Mouse (Mus musculus) B cell, adult (primary cell): ENCODE results near the gene Olfr323. TPM values are rescaled to one million over a fixed set of nuclear protein-coding genes. Genes with fewer than 3 reads are reported as not detected.

Source experiments
- total RNA-seq: library from RNA; stranded (reverse); gene quantifications from 4 replicates; pipeline ENCODE4 v1.2.4, GENCODE M21; 2023; ENCODE audit not compliant: inconsistent age

The Olfr323 gene
- not detected in 4 replicates for total RNA-seq

DNA sequence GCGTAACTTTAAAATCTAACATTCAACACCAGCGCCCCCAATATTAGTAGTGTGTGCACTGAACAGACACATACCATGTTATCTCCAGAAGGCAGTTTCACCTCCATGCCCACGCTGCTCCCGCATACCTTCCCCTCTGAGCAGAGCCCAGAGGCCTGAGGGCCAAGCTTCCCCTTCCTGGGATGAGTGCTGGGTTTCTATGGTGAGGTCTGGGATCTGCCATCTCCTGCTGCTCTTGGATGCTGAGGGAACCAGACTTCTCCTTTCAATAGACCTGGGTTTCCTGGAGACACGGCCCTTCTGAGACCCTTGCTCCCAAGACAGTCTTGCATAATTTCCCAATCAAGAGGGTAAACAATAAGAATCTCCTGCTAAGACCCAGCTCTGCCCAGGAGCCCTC lies at the start of gene Olfr323:
Olfr323 (minus strand) TSS at position 101 of the 400 bp plus-strand sequence.

GRCm38 (mm10) chr11:58658596-58658995 lies 28.3 kb upstream of the Olfr323 start, which contains the start of gene Olfr322:
Gene Olfr322 (plus strand): TSS chr11:58658782.

DNA sequence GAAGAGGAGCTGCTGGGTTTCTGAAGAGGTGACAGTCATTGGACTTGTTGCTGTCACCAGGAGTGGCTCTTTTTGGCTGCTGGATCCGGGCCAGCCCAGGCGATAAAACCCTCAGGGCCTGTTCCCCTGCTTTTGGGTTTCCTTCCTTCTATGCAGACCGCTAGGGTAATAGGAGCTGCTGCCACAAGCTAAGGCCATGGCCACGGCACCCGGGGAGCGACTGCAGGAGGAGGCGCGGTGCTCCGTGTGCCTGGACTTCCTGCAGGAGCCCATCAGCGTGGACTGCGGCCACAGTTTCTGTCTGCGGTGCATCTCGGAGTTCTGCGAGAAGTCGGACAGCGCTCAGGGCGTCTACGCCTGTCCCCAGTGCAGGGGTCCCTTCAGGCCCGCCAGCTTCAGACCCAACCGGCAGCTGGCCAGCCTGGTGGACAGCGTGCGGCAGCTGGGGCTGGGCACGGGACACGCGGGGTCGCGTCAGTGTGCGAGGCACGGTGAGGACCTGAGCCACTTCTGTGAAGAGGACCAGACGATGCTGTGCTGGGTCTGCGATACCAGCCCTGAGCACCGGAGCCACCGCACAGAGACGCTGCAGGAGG lies 10.1 kb upstream of the Olfr323 start, which contains the start of gene Trim58:
Trim58 (plus strand) TSS at position 194 of the 596 bp plus-strand sequence.

GRCm38 (mm10) chr11:58615975-58616374 lies 14.3 kb downstream of the Olfr323 start, which contains the start of gene 2210407C18Rik:
Gene 2210407C18Rik (minus strand): TSS chr11:58616075.

DNA sequence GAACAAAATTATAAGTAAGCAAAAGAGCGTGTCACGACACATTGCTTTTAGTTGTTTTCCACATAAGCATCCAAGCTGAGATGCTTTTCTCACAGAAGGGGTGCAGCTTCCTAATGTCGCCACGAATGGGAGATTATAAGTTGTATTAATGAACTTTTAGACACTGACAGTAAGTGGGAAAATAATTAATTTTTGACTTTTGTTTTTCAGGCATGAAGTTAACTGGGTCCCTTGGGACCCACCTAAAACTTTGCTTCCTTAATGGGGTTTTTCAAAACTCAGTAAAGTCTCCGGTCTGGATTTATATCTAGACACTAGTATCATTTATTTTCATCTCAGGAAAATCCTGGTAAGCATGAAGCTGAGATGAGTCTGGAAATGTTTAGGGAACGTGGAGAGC lies 35.5 kb downstream of the Olfr323 start, which contains the start of gene Olfr324:
Olfr324 (plus strand) TSS at position 301 of the 400 bp plus-strand sequence.

GRCm38 (mm10) chr11:58577430-58577829 lies 52.9 kb downstream of the Olfr323 start, which contains the start of gene Olfr325:
Gene Olfr325 (plus strand): TSS chr11:58577730.

Other genes with a start within 250 kb of the Olfr323 start
- not detected in 4 replicates for gene 1810065E05Rik, start 209.4 kb downstream of the Olfr323 start, total RNA-seq
- gene Gm12253, start 197.9 kb downstream of the Olfr323 start, total RNA-seq = not detected in 4 replicates
- not detected in 4 replicates for gene Lypd9, start 177.6 kb downstream of the Olfr323 start, total RNA-seq
- gene Olfr30, start 168.2 kb downstream of the Olfr323 start, total RNA-seq = not detected in 4 replicates
- not detected in 4 replicates for gene Olfr332, start 137.9 kb downstream of the Olfr323 start, total RNA-seq
- not detected in 4 replicates for gene Olfr331, start 127.9 kb downstream of the Olfr323 start, total RNA-seq
- gene Olfr330, start 95.7 kb downstream of the Olfr323 start, total RNA-seq = not detected in 4 replicates
- gene Olfr329-ps, start 84.1 kb downstream of the Olfr323 start, total RNA-seq = not detected in 4 replicates
- 0.19 TPM in 1 of 4 replicates, not detected in the others for gene Olfr328, start 74.9 kb downstream of the Olfr323 start, total RNA-seq
- not detected in 4 replicates for gene Olfr224, start 59.9 kb downstream of the Olfr323 start, total RNA-seq
- not detected in 4 replicates for gene Olfr325, start 52.8 kb downstream of the Olfr323 start, total RNA-seq
- not detected in 4 replicates for gene Olfr324, start 35.4 kb downstream of the Olfr323 start, total RNA-seq
- not detected in 4 replicates for gene 2210407C18Rik, start 14.4 kb downstream of the Olfr323 start, total RNA-seq
- not detected in 4 replicates for gene Trim58, start 10.0 kb upstream of the Olfr323 start, total RNA-seq
- not detected in 4 replicates for gene Olfr322, start 28.3 kb upstream of the Olfr323 start, total RNA-seq
- gene Olfr320, start 50.6 kb upstream of the Olfr323 start, total RNA-seq = not detected in 4 replicates
- gene Olfr319, start 68.7 kb upstream of the Olfr323 start, total RNA-seq = not detected in 4 replicates
- 0.58 to 0.96 TPM (median 0.68 TPM) in 4 replicates for gene Olfr318, start 93.5 kb upstream of the Olfr323 start, total RNA-seq
- gene Olfr317, start 108.7 kb upstream of the Olfr323 start, total RNA-seq = not detected in 4 replicates
- not detected in 4 replicates for gene Olfr316, start 122.2 kb upstream of the Olfr323 start, total RNA-seq
- not detected in 4 replicates for gene Olfr315, start 142.7 kb upstream of the Olfr323 start, total RNA-seq
- gene Olfr314, start 152.5 kb upstream of the Olfr323 start, total RNA-seq = not detected in 4 replicates
- gene Fam183b, start 171.5 kb upstream of the Olfr323 start, total RNA-seq = not detected in 4 replicates
- gene Olfr313, start 184.5 kb upstream of the Olfr323 start, total RNA-seq = not detected in 4 replicates
- gene Olfr312, start 198.7 kb upstream of the Olfr323 start, total RNA-seq = not detected in 4 replicates
- gene Olfr311, start 208.8 kb upstream of the Olfr323 start, total RNA-seq = not detected in 4 replicates
- 5.2 to 6.3 TPM (median 5.6 TPM) in 4 replicates for gene Gm12258, start 216.7 kb upstream of the Olfr323 start, total RNA-seq
- 9.2 to 14.4 TPM (median 12.3 TPM) in 4 replicates for gene 2810021J22Rik, start 236.7 kb upstream of the Olfr323 start, total RNA-seq